Mouse (Mus musculus) embryo, embryonic 10.5 days (tissue): ENCODE measurements at regions not wholly inside any gene's neighbourhood (a gene's known extent, or its start where the extent isn't known, plus 50 kb on each side); places are given as distances from the start of the nearest gene placed in this dataset.

Experiments
- DNase-seq: peaks from one replicate; pipeline ENCODE4 v3.0.0-alpha.2; 2015; ENCODE audit warnings: low spot score

- no peak for DNase-seq
These were observed 934.9 kb upstream of the Gm5150 start for GRCm38 (mm10) chr3:16941146-16941545.

DNA sequence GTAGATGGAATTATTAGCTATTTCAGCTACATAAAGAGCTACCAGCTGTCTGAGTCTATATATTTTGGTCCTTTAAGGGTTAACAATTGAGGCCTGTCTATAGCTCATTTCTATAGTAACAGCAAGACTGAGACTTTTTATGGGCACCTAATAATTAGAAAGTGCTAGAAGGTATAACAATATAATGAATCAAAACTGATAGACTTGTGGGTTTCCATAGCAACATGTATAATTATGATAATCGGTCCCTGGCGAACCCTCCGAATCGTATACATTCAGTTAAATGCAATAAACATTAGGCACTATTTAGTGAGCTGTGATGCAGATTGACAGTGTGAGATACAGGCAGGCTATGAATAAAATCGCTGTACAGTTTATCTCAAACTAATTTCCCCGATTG, 933.3 kb upstream of the Gm5150 start:
- DNase-seq, result no peak

GRCm38 (mm10) chr3:16939127-16939526, 932.9 kb upstream of the Gm5150 start:
- no peak for DNase-seq

- no peak for DNase-seq
These were observed 932.3 kb upstream of the Gm5150 start for GRCm38 (mm10) chr3:16938491-16939001.

GRCm38 (mm10) chr3:16930299-16930698, 924.1 kb upstream of the Gm5150 start:
- DNase-seq, result peak; percentile 66

GRCm38 (mm10) chr3:16929846-16930245, 923.6 kb upstream of the Gm5150 start:
- no peak for DNase-seq

GRCm38 (mm10) chr3:16924018-16924417, 917.8 kb upstream of the Gm5150 start:
- no peak for DNase-seq

- DNase-seq, result no peak
These were observed 917.1 kb upstream of the Gm5150 start for GRCm38 (mm10) chr3:16923234-16923914.

GRCm38 (mm10) chr3:16921330-16921729, 915.1 kb upstream of the Gm5150 start:
- no peak for DNase-seq

GRCm38 (mm10) chr3:16918374-16918773, 912.1 kb upstream of the Gm5150 start:
- no peak for DNase-seq

DNA sequence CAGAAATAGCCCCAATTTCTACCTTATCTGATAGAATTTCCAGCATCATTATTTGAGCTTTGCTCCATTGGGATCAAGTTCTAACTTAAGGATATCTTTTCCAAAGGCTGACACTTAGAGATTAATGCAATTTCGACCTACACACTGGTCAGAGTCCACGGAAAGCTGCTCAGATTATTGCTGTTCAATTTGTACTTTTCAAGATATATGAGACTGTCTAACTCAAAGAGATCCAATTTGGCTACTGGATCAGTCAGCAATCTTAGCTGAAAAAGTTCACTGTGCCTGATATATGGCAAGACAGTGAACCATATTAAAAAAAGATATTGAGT, 909.8 kb upstream of the Gm5150 start:
- DNase-seq, result no peak

DNA sequence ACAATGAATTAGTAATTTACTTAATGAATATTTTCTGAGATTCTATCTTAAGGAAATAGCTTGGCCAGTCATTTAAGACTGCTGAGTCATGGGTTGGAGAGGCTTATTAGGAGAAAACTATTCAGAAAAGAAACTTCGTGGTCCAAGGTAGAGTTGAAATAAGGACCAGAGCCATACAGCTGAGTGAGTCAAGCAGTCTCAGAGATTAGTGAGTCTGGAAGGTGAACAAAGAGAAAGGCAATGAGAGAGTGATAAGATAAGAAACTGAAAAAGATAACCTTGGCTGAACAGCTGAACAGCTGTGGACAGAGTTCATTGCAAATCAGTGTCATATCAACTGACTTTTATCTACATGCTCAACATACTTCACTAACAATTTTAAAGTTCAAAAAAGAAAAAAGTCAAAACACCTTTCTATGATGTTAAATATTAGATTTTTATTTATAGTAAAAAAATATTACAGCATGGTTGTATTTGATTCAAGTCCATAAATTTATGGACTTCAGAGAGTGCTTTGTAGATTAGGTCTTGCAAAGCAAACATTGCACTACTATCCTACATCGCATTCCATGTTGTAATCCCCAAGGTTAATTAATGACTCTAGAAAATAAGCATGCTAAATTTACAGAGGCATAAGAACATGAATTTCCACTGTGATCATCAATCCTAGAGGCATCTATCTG, 909.3 kb upstream of the Gm5150 start:
- no peak for DNase-seq

- DNase-seq, result no peak
These were observed 881.9 kb upstream of the Gm5150 start for GRCm38 (mm10) chr3:16888132-16888531.

DNA sequence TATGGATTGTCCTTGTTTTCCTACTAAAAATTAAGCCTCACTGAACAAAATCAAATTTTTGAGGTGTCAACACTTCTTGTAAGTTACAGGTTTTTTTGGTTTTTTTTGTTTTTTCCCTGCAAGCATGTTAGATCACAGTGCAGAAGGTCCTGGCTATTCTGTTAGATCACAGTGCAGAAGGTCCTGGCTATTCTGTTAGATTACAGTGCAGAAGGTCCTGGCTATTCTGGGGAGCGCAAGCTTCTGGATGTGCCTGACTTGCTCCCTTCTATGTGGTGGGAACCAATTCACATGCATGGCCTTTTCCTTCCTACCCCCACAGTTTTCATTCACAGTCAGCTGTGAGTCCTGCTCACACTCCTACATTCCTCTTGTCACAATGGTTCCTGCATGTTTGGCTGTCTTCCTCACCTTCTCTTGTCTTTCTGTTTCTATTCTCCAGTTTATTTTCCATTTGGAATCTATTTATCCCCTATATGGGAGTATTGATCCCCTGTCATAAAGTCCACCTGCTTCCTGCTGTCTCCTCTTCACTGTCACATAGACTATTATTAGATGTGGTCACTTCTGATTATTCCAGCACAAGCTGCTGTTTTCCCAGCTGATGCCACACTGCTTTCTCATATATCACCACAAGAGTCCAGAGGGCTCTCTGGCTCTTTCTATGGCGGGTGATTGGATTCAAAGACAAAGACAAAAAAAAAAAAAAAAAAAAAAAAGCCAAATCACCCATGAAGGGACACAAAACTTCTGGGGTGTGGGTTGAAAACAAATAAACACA, 866.3 kb upstream of the Gm5150 start:
- no peak for DNase-seq

DNA sequence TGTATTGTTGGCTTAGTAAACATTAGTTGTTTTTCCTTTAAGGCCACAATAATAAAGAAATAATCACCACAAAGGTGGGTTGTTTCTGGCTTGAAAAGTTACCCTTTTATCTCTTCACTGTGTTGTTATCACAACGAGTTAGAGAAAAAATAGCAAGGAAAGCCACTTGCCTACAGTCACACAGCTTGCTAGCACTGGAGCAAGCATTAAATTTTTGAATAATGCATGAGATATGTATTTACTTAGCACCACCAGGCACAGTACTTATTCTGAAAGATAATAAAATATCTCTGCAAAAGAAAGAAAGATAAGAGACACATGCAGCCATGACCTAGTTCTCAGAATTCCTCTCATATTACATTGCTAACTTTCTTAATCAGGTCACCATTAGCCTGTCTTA, 853.8 kb upstream of the Gm5150 start:
- no peak for DNase-seq

DNA sequence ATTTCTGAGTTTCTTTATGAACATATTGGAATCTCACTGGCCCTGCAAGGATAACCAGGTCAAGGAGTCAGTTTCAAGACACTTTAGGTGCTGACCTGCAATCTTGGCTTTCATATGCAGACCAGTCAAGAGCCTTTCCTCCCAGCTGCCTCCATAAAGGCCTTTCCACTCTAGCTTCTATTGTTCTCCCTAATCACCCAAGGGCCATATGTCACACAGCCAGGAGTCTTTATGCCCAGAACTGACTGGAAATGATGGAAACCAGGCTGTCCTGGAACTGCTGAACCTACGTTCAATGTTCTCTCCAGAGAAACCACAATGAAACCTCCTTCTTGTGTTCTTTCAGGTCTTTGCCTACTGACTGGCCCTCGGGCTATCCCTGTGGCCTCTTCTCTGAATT, 852.7 kb upstream of the Gm5150 start:
- DNase-seq, result peak; percentile 45

DNA sequence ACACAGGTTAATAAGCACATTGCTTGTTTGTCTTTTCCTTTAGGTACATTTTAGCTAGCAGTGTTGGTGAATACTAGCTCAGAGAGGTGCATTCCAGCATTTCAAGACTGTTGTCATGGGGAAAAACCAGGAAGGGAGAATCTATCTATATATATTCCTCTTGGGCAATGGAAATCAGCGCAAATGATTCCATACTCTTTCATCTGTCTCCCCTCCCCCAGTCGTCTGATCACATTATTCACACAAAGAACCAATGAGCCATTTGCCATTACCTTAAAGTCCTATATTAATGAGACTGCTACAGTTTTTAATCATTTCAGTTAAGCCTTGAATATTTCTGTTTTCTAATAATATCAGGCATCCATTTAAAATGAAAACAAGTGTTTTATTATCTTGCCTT, 849.0 kb upstream of the Gm5150 start:
- DNase-seq, result no peak

GRCm38 (mm10) chr3:16853992-16854391, 847.8 kb upstream of the Gm5150 start:
- no peak for DNase-seq

DNA sequence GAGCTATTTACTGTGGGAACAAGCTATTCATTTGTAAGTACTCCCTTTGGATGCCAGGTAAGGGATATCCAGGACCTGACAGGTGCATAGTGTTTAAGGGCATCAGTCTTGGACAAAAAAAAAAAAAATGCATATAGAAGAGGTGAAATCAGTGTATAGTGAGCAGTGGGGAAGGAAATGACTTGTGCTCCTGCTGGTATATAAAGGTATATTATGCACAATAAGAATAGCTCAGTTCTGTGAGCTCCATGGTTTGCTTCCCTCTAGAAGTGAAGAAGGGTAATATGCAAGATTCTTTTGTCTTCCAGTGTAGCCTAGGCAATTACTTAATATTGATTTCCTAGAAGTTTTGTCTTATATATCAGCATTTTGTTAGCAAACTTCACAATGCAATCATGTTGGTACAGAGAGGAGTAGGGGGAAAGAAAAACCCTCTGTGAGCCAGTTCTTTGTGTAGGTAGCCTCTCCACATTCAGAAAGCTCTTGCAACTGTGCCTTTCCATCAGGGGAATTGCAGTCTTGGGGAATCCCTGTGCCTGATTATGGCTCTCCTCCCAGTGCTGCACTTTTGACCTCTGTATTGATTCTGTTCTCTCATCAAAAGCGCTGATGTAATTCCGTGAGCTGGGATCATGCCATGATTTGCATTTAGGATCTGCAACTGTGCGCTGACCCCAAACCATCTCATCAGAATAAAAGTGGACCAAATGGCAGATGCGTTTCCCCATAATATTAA, 840.7 kb upstream of the Gm5150 start:
- DNase-seq, result peak; percentile 73

- peak; percentile 5 for DNase-seq
These were observed 814.3 kb upstream of the Gm5150 start for GRCm38 (mm10) chr3:16820536-16820935.

GRCm38 (mm10) chr3:16819218-16820122, 813.2 kb upstream of the Gm5150 start:
- peak; percentile 3 for DNase-seq
